Mouse (Mus musculus): ENCODE results near the gene Dkkl1. TPM values are rescaled to one million over a fixed set of nuclear protein-coding genes. Genes with fewer than 3 reads are reported as not detected.

Gene Dkkl1
- polyA plus RNA-seq, 1 experiment from 2014 or later, result 2.2 TPM

GRCm38 (mm10) chr7:45238723-45239496, 27.0 kb upstream of the Dkkl1 start, which contains the start of gene Cd37:
Gene Cd37 (minus strand): TSS chr7:45239115.
- no peak within 1 kb of the TSS for H3K4me2 ChIP-seq (ENCODE audit: low read length)
- H3K9me3 ChIP-seq (ENCODE audit: control insufficient read depth, low read length), result no peaks in the 10 kb centered on the region
- H3K4me3 ChIP-seq (replicated peaks; ENCODE audit: low read length), result no peak within 1 kb of the TSS
- peaks cover 18% of the 10 kb centered on the region for H3K27me3 ChIP-seq (replicated peaks; ENCODE audit: control insufficient read depth, insufficient read depth, low read length)
- H3K36me3 ChIP-seq (ENCODE audit: control insufficient read depth, insufficient read depth), result no peaks in the 10 kb centered on the region
- H3K9ac ChIP-seq (replicated peaks; ENCODE audit: low read depth, low read length), result no peak within 1 kb of the TSS
- H3K4me1 ChIP-seq (replicated peaks; ENCODE audit: control insufficient read depth, insufficient read depth, low read length), result peaks cover 23% of the 10 kb centered on the region
- ATAC-seq, result no peak
- no peak within 1 kb of the TSS for H3K27ac ChIP-seq (ENCODE audit: low read length)
- 45% methylated on average over 20 of the region's 20 CpGs for WGBS

- peaks cover 18% of the 10 kb centered on the region for H3K27me3 ChIP-seq (replicated peaks; ENCODE audit: control insufficient read depth, insufficient read depth, low read length)
- no peak overlapping the region for H3K9ac ChIP-seq (replicated peaks; ENCODE audit: low read depth, low read length)
- H3K9me3 ChIP-seq (ENCODE audit: control insufficient read depth, low read length), result no peaks in the 10 kb centered on the region
- no peak overlapping the region for H3K4me2 ChIP-seq (ENCODE audit: low read length)
- WGBS, result 74% methylated on average over 17 of the region's 17 CpGs
- no peak overlapping the region for H3K27ac ChIP-seq (ENCODE audit: low read length)
- H3K4me1 ChIP-seq (replicated peaks; ENCODE audit: control insufficient read depth, insufficient read depth, low read length), result peaks cover 30% of the 10 kb centered on the region
- no peak for ATAC-seq
- H3K4me3 ChIP-seq (replicated peaks; ENCODE audit: low read length), result no peak overlapping the region
- H3K36me3 ChIP-seq (ENCODE audit: control insufficient read depth, insufficient read depth), result no peaks in the 10 kb centered on the region
Observed at GRCm38 (mm10) chr7:45237747-45238699, 26.1 kb upstream of the Dkkl1 start.

DNA sequence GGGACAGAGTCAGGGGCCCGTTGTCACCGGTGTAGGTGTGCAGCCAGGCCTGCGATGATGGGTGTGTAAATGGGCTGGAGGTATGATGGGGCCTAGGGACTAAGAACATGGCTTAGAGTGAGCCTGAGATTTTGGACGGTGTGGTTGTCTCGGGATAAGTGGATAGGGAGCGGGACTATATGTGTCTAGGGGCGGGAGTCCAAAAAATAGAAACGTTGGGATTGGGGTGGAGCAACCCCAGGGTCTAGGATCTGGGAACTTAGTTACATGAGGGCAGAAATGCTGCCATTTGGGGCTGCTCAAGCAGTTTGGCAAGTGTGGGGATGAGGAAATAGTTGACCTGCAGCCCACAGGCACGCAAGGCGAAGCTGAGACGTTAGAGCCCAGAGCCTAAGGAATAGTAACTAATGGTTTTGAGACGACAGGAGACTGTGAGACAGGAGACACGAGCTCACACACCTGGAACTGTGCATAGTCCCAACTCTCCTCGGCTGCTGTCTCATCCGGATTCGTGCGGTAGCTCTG, 23.8 kb upstream of the Dkkl1 start:
- H3K4me1 ChIP-seq (replicated peaks; ENCODE audit: control insufficient read depth, insufficient read depth, low read length), result peaks cover 27% of the 10 kb centered on the region
- ATAC-seq, result no peak; the same call in 1 of the 2 replicates
- H3K4me2 ChIP-seq (ENCODE audit: low read length), result peak overlapping the region; percentile 43
- H3K27me3 ChIP-seq (replicated peaks; ENCODE audit: control insufficient read depth, insufficient read depth, low read length), result peaks cover 14% of the 10 kb centered on the region
- 33% methylated on average over 17 of the region's 17 CpGs for WGBS
- H3K27ac ChIP-seq (ENCODE audit: low read length), result peak overlapping the region; percentile 5; the same call in 1 of the 2 replicates
- H3K36me3 ChIP-seq (ENCODE audit: control insufficient read depth, insufficient read depth), result no peaks in the 10 kb centered on the region
- H3K9me3 ChIP-seq (ENCODE audit: control insufficient read depth, low read length), result no peaks in the 10 kb centered on the region
- H3K9ac ChIP-seq (replicated peaks; ENCODE audit: low read depth, low read length), result peak overlapping the region; percentile 12; the same call in 1 of the 2 replicates
- H3K4me3 ChIP-seq (replicated peaks; ENCODE audit: low read length), result peak overlapping the region; percentile 2; the same call in 1 of the 2 replicates

GRCm38 (mm10) chr7:45234922-45235571, 23.1 kb upstream of the Dkkl1 start:
- Histone ChIP-seq H3K4me3 (replicated peaks; ENCODE audit: low read length) (peak overlapping the region; percentile 2; the same call in 1 of the 2 replicates), H3K27ac (ENCODE audit: low read length) (peak overlapping the region; percentile 5; the same call in 1 of the 2 replicates), H3K9ac (replicated peaks; ENCODE audit: low read depth, low read length) (peak overlapping the region; percentile 38; the same call in 1 of the 2 replicates), H3K27me3 (replicated peaks; ENCODE audit: control insufficient read depth, insufficient read depth, low read length) (peaks cover 14% of the 10 kb centered on the region; the same call in 1 of the 2 replicates), H3K9me3 (ENCODE audit: control insufficient read depth, low read length) (no peaks in the 10 kb centered on the region), H3K36me3 (ENCODE audit: control insufficient read depth, insufficient read depth) (no peaks in the 10 kb centered on the region), H3K4me1 (replicated peaks; ENCODE audit: control insufficient read depth, insufficient read depth, low read length) (peaks cover 23% of the 10 kb centered on the region), H3K4me2 (ENCODE audit: low read length) (peak overlapping the region; percentile 43)
- 8% methylated on average over 21 of the region's 21 CpGs for WGBS
- peak; percentile 75 for ATAC-seq

DNA sequence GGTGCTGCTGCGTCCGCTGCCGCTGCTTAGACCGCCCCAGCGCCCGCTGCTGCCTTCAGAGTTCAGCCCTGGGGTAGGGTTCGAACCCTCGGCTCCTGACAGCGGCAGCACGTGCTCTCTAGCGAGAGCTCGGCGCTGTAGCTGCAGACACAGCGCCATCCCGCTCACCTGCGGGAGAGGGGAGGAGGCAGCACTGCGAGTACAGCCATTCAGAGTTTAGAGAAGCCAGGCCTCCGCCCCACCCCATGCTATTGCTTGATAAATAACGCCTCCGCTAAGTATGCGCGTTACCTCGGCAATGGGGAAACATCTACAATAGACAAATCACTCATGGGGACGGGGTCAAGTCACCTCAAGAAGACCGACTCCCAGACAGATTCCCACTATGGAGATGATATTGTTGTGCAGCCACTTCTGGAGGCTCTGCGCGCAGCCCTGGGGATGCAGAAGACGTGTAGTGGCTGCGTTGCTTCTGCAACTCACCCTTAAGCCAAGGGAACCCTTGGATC, 22.4 kb upstream of the Dkkl1 start:
- Histone ChIP-seq H3K4me1 (replicated peaks; ENCODE audit: control insufficient read depth, insufficient read depth, low read length) (peaks cover 23% of the 10 kb centered on the region), H3K9me3 (ENCODE audit: control insufficient read depth, low read length) (no peaks in the 10 kb centered on the region), H3K27me3 (replicated peaks; ENCODE audit: control insufficient read depth, insufficient read depth, low read length) (peaks cover 11% of the 10 kb centered on the region; the same call in 1 of the 2 replicates), H3K4me3 (replicated peaks; ENCODE audit: low read length) (peak overlapping the region; percentile 2; the same call in 1 of the 2 replicates), H3K27ac (ENCODE audit: low read length) (peak overlapping the region; percentile 66), H3K4me2 (ENCODE audit: low read length) (peak overlapping the region; percentile 43), H3K36me3 (ENCODE audit: control insufficient read depth, insufficient read depth) (no peaks in the 10 kb centered on the region), H3K9ac (replicated peaks; ENCODE audit: low read depth, low read length) (peak overlapping the region; percentile 38; the same call in 1 of the 2 replicates)
- ATAC-seq, result 0 out of 2 replicates have a peak, but pooled peaks have one; percentile 22
- WGBS, result 9% methylated on average over 29 of the region's 29 CpGs

- H3K4me3 ChIP-seq (replicated peaks; ENCODE audit: low read length), result peak overlapping the region; percentile 2; the same call in 1 of the 2 replicates
- peak overlapping the region; percentile 66 for H3K27ac ChIP-seq (ENCODE audit: low read length)
Observed at GRCm38 (mm10) chr7:45233580-45234332, 21.8 kb upstream of the Dkkl1 start.

GRCm38 (mm10) chr7:45232716-45233465, 20.9 kb upstream of the Dkkl1 start:
- Histone ChIP-seq H3K4me1 (replicated peaks; ENCODE audit: control insufficient read depth, insufficient read depth, low read length) (peaks cover 23% of the 10 kb centered on the region), H3K4me2 (ENCODE audit: low read length) (no peak overlapping the region), H3K9ac (replicated peaks; ENCODE audit: low read depth, low read length) (no peak overlapping the region), H3K36me3 (ENCODE audit: control insufficient read depth, insufficient read depth) (no peaks in the 10 kb centered on the region), H3K4me3 (replicated peaks; ENCODE audit: low read length) (no peak overlapping the region), H3K9me3 (ENCODE audit: control insufficient read depth, low read length) (no peaks in the 10 kb centered on the region), H3K27ac (ENCODE audit: low read length) (no peak overlapping the region), H3K27me3 (replicated peaks; ENCODE audit: control insufficient read depth, insufficient read depth, low read length) (no peaks in the 10 kb centered on the region)
- no peak for ATAC-seq
- WGBS, result 64% methylated on average over 13 of the region's 13 CpGs

More at GRCm38 (mm10) chr7:45233580-45234332, 21.8 kb upstream of the Dkkl1 start:
- Histone ChIP-seq H3K9me3 (ENCODE audit: control insufficient read depth, low read length) (no peaks in the 10 kb centered on the region), H3K9ac (replicated peaks; ENCODE audit: low read depth, low read length) (peak overlapping the region; percentile 38; the same call in 1 of the 2 replicates), H3K27me3 (replicated peaks; ENCODE audit: control insufficient read depth, insufficient read depth, low read length) (0 out of 2 replicates have a peak, but pooled peaks cover 8% of the 10 kb centered on the region), H3K36me3 (ENCODE audit: control insufficient read depth, insufficient read depth) (no peaks in the 10 kb centered on the region), H3K4me1 (replicated peaks; ENCODE audit: control insufficient read depth, insufficient read depth, low read length) (peaks cover 23% of the 10 kb centered on the region), H3K4me2 (ENCODE audit: low read length) (peak overlapping the region; percentile 43)
- ATAC-seq, result peak; percentile 24; the same call in 1 of the 2 replicates
- WGBS, result 13% methylated on average over 20 of the region's 20 CpGs
